Mouse (Mus musculus) ES-E14 (cell line): ENCODE results near the gene Fgf14. TPM values are rescaled to one million over a fixed set of nuclear protein-coding genes. Genes with fewer than 3 reads are reported as not detected.

Experiments
- DNase-seq: peaks from one replicate; pipeline ENCODE4 v3.0.0-alpha.2; 2013; ENCODE audit warnings: low read depth, low spot score
- H3K27ac ChIP-seq: 2 replicates; pipeline ENCODE4 v1.5.1; 2012; ENCODE audit warnings: low read depth, mild to moderate bottlenecking, low read length, moderate library complexity, mixed read lengths; ENCODE audit not compliant: poor library complexity, insufficient read depth, severe bottlenecking
- H3K36me3 ChIP-seq: 2 replicates; pipeline ENCODE4 v1.6.1; 2012; ENCODE audit warnings: mild to moderate bottlenecking, low read length, moderate library complexity, mixed read lengths; ENCODE audit not compliant: control insufficient read depth, poor library complexity, insufficient read depth, severe bottlenecking
- H3K4me1 ChIP-seq, 2 experiments: fragments of 150-350 bp in 1 of 2; sonication (generic) in 1 of 2; 2 replicates each; pipeline ENCODE4 v1.6.1; 2012; ENCODE audit warnings: low read length in 2 of 2, mild to moderate bottlenecking in 1 of 2, mixed read lengths in 1 of 2; ENCODE audit not compliant: control insufficient read depth in 2 of 2, insufficient read depth in 2 of 2, poor library complexity in 1 of 2
- H3K4me3 ChIP-seq, 2 experiments: fragments of 150-350 bp in 1 of 2; sonication (generic) in 1 of 2; 2 replicates each; pipeline ENCODE4 v1.5.1; 2012; ENCODE audit warnings: low read length in 2 of 2, low read depth in 1 of 2, mild to moderate bottlenecking in 1 of 2, mixed read lengths in 1 of 2; ENCODE audit not compliant: insufficient read depth in 1 of 2, poor library complexity in 1 of 2, severe bottlenecking in 1 of 2
- H3K9ac ChIP-seq: 2 replicates; pipeline ENCODE4 v1.6.1; 2012; ENCODE audit warnings: low read depth, mild to moderate bottlenecking, low read length, mixed read lengths; ENCODE audit not compliant: poor library complexity, insufficient read depth, severe bottlenecking
- H3K9me3 ChIP-seq: fragments of 150-350 bp; sonication (generic); 2 replicates; pipeline ENCODE4 v1.6.1; 2012; ENCODE audit warnings: low read depth, mild to moderate bottlenecking, low read length; ENCODE audit not compliant: control insufficient read depth, insufficient read depth
- CHD2 ChIP-seq: IDR thresholded peaks from 2 replicates; pipeline ENCODE4 v1.6.1; 2014; ENCODE audit warnings: mild to moderate bottlenecking, low read depth, low read length, inconsistent platforms
- HCFC1 ChIP-seq: IDR thresholded peaks from 2 replicates; pipeline ENCODE4 v1.6.1; 2012; ENCODE audit warnings: low read length, inconsistent platforms, borderline replicate concordance; ENCODE audit not compliant: insufficient read depth
- MAFK ChIP-seq: IDR thresholded peaks from 2 replicates; pipeline ENCODE4 v1.6.1; 2014; ENCODE audit warnings: mild to moderate bottlenecking, low read depth, low read length, inconsistent platforms; ENCODE audit not compliant: insufficient read depth
- ZC3H11A ChIP-seq: IDR thresholded peaks from 2 replicates; pipeline ENCODE4 v1.6.1; 2012; ENCODE audit warnings: low read depth, mild to moderate bottlenecking, inconsistent platforms, low read length, borderline replicate concordance
- ZNF384 ChIP-seq: IDR thresholded peaks from 2 replicates; pipeline ENCODE4 v1.6.1; 2012; ENCODE audit warnings: low read depth, low read length, inconsistent platforms
- in situ Hi-C, 2 experiments: fragments of 600-800 bp; cut with MboI; formaldehyde crosslinking; loops; one replicate each; pipeline ENCODE4 v1.15.1; 2025; ENCODE audit warnings: low sequenced_read_pairs in 2 of 2, inconsistent platforms in 1 of 2; ENCODE audit not compliant: unreplicated experiment in 2 of 2
- total RNA-seq: library from RNA; depleted of rRNA; stranded (reverse); fragments of 300-350 nt; gene quantifications from 2 replicates; pipeline ENCODE4 v1.2.3, GENCODE M21; 2012

The Fgf14 gene
- total RNA-seq, 1 experiment, result 0.09 TPM

DNA sequence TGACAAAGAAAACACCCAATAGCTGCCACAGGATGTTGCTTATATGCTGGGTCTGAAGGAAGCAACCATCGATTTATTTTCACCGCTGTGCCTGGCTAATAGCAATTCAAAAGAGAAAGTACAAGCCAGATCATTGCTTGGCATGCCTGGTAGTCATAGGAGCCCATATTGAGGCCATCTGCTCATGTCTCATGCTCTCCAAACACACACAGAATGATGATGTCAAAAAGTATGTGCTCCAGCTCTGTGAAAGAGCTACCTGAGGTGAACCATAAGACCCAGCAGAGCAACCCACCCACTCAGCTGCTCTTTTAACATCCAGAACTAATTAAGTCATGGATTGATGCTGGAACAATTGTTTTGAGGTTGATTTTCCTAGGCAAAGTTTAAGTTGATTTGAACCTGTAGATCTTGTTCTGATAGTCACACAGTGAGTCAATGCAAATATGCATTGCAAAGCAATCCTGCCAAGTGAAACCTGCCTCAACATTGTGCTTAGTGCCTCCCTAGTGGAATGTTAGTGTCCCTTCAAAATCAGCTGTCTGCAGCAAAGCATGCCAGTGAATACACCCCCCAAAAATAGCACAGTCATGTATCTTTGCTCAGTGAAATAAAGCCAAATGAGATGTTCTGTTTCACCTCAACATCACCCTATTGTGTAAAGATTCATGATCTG lies 70.8 kb downstream of the Fgf14 start:
- no peaks in the 10 kb centered on the region for H3K4me1 ChIP-seq
- H3K36me3 ChIP-seq, result no peaks in the 10 kb centered on the region
- H3K9me3 ChIP-seq, result no peaks in the 10 kb centered on the region
- no peak overlapping the region for H3K27ac ChIP-seq
- TF ChIP-seq ZNF384 (no peak), HCFC1 (no peak), MAFK (no peak), ZC3H11A (no peak), CHD2 (no peak)
- no peak for DNase-seq
- H3K4me3 ChIP-seq, result no peak overlapping the region
- in situ Hi-C loops, result no loop called here
- no peak overlapping the region for H3K9ac ChIP-seq

DNA sequence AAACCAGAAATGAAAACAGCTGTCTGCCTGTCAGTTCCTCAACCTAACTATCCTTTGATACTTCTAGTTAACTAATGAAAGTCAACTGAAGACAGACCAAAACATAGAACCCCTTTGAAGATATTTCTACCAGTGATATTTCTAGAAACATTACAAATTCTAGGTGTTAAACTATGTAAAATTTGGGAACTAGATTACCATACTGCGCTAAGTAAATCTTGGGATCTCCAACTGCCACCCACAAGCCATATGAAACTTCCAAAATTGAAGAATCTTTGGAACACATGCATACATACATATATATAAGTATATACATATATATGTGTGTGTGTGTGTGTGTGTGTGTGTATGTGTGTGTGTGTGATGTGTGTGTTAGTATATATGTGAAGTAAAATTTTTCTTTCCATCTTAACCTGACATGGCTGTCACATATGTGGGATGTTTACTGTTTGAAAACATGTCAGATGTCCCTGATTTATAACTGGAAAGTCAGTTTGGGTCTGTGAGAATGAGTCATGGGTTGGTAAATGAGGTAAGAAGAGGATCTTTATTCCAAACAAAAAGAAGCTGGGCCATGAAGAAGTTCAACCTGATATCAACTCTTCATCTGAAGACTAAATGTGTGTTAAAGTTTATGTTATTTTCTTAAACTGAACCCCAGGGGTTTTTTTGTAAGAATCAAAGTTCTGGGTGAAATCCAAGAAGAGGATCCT lies 71.7 kb downstream of the Fgf14 start:
- Histone ChIP-seq H3K27ac (no peak overlapping the region), H3K36me3 (no peaks in the 10 kb centered on the region), H3K9me3 (no peaks in the 10 kb centered on the region), H3K4me3 (no peak overlapping the region), H3K9ac (no peak overlapping the region), H3K4me1 (no peaks in the 10 kb centered on the region)
- in situ Hi-C loops, result no loop called here
- DNase-seq, result no peak
- no peak for TF ChIP-seq ZNF384
- no peak for TF ChIP-seq HCFC1
- no peak for TF ChIP-seq CHD2
- TF ChIP-seq MAFK, result no peak

DNA sequence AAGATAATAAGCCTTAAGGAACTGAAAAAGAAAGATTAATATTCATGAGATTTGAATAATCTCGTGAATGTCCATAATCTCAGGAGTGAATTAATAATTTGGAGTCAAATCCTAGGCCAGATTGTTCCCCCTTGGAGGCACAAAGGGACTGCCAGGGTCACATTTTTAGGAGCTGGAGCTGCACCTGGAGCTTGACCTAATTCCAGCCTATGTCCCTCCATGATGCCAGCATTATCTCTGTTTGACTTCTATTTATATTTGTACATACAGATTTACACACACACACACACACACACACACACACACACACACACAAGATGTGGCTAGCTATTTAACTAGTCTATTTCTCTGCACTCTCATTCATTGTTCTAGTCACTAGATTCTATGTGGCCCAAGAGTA lies 100.4 kb downstream of the Fgf14 start:
- no peaks in the 10 kb centered on the region for H3K36me3 ChIP-seq
- TF ChIP-seq ZC3H11A (no peak), MAFK (no peak), HCFC1 (no peak), CHD2 (no peak), ZNF384 (no peak)
- in situ Hi-C loops, result no loop called here
- no peak overlapping the region for H3K27ac ChIP-seq
- H3K9ac ChIP-seq, result no peak overlapping the region
- H3K9me3 ChIP-seq, result no peaks in the 10 kb centered on the region
- DNase-seq, result no peak
- no peak overlapping the region for H3K4me3 ChIP-seq
- H3K4me1 ChIP-seq, result no peaks in the 10 kb centered on the region

DNA sequence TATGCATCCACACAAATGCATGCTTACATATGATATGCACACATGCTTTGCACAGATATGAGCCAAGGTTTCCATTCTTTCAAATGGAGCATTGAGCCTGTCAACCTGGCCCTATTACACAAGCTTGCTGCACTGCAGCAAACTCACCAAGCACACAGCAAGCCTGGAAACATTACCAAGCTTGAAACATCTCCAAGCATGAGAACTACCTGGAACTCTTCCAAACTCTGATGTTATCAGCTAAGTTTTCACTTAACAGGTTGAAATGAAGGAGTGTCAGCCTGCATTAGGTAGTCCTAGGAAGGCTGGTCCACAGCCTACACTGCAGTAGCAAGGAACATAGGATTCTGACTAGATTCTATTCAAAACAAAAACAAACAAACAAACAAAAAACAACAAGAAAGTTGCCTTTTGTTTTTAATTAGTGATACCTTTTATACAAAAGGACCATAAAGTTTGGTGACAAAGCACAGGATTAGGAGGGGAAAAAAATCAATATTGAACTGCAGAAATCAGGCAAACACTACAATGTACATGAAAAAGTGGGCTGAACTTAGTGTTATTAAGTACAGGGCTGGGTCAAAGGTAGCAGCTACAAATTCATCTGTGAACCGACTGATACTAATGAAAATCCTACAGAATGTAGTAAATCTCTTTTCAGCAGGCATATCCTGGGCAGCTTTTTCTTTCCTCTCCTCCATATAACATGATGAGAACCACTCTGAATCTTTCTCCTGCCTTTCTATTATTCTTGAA lies 101.6 kb downstream of the Fgf14 start:
- no peak overlapping the region for H3K4me3 ChIP-seq
- no peaks in the 10 kb centered on the region for H3K9me3 ChIP-seq
- TF ChIP-seq ZC3H11A (no peak), CHD2 (no peak), ZNF384 (no peak), HCFC1 (no peak), MAFK (no peak)
- in situ Hi-C loops, result no loop called here
- H3K4me1 ChIP-seq, result no peaks in the 10 kb centered on the region
- H3K27ac ChIP-seq, result no peak overlapping the region
- no peak overlapping the region for H3K9ac ChIP-seq
- H3K36me3 ChIP-seq, result no peaks in the 10 kb centered on the region
- DNase-seq, result no peak
